Mouse (Mus musculus) ovary, postnatal 36 days (tissue): Measurements from ENCODE around the gene Ptgfrn.

ENCODE experiments used
- DNase-seq: peaks from one replicate; pipeline ENCODE4 v3.0.0; 2022; ENCODE audit warnings: low spot score, mixed read lengths

The Ptgfrn gene

DNA sequence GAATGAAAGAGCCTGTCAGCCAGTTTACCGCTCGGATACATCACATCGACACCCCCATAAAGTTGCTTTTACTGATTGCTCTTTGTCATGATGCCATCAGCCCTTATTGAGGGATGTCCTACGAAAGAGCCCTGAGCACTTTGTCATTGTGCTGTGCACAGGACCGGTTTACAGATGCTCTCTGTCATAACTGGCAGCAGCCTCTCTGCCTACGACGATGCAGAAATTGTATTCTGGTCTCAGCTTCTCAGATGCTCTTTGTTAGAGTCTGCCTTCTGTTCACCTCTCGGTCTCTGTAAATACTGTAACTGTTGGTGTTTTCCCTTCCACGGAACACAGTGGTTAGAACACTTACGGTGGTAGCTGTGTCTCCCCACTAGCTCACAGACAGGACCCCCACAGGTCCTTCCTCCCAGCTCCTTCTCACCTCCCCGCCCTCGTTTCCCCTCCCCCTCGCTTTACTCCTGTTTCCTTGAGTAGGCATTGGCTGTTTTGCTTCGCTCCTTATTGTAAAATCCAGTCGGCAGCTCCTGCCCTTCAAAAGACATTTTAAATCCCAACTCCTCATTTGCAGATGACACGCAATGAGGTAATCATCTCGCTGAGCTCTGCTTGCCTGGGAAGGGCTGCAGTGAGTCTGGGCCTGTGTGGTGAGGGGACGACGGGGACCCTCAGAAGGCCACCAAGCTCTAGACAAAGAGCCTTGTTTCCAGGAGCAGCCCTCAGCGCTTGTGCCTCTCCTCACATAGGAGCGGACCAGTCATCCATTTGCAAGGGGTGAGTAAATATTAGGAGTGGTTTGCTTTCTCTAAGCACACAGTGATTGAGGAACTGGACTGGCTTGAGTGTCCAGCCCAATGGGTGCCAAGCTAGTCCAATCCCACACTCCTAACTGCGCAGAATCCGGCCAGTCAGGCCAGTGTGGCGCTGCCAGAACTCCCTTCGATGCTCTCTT lies 6.6 kb upstream of the Ptgfrn start:
- DNase-seq, result no peak

DNA sequence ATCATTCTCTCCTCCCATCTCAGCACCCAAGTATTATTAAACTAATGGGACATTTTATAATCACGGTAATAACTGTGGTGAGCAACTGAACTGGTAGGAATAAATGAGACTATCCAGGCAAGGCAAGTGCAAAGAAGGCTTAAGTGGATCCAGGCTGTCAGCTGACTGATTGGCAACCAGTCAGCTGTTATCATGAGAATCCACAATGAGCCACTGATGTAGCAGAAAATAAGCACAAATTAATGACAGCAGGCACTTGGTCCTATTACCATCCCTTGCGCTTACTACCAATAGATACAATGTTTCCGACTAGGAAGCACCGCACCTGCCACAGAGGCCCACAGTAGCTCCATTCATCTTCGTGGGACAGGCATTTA lies 2.4 kb upstream of the Ptgfrn start:
- DNase-seq, result no peak

GRCm38 (mm10) chr3:101111848-101112517 lies 1.9 kb upstream of the Ptgfrn start:
- no peak for DNase-seq

DNA sequence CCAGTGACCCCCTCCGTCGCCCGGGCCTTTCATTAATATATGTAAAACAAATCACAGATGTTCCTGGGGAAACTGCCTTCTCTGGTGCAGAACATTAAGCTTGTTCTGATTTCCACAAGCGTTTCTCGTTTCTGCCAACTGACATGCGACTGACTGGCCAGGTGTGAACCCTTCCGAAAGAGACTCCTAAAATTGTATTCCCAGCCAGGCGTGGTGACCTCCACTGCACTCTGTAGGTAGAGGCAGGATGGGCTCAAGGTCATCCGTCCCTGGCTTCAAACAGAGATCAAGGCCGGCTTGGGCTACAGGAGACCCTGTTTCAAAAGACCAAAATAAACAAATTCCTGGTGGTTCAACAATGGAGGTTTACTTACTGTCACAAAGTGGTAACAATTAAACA lies 1.2 kb upstream of the Ptgfrn start:
- DNase-seq, result no peak

GRCm38 (mm10) chr3:101110838-101111103 lies 693 bp upstream of the Ptgfrn start:
- DNase-seq, result no peak

- peak; percentile 47 for DNase-seq
Measured at GRCm38 (mm10) chr3:101109558-101110021, 488 bp downstream of the Ptgfrn start.

- DNase-seq, result no peak
Measured at GRCm38 (mm10) chr3:101108848-101109247, 1.2 kb downstream of the Ptgfrn start.

DNA sequence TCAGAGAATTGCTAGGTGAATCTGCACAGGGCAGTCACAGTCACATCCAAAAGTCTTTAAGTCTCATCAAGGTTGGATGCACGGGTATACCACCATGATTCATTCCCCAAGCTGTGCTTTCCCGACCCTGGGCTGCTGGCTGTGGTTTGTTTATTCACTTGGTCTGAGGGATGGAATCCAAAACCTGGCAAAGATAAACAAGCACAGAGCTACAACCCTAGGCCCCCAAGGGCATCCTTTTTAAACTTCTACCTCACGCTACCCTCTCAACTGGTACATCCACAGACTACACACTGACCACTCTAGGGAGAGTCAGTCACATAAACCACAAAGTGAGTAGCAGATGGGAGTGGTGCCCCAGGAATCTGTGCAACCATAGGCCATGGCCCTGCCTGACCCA lies 1.8 kb downstream of the Ptgfrn start:
- no peak for DNase-seq

GRCm38 (mm10) chr3:101106326-101106725 lies 3.8 kb downstream of the Ptgfrn start:
- DNase-seq, result no peak

GRCm38 (mm10) chr3:101105486-101105885 lies 4.6 kb downstream of the Ptgfrn start:
- no peak for DNase-seq

DNA sequence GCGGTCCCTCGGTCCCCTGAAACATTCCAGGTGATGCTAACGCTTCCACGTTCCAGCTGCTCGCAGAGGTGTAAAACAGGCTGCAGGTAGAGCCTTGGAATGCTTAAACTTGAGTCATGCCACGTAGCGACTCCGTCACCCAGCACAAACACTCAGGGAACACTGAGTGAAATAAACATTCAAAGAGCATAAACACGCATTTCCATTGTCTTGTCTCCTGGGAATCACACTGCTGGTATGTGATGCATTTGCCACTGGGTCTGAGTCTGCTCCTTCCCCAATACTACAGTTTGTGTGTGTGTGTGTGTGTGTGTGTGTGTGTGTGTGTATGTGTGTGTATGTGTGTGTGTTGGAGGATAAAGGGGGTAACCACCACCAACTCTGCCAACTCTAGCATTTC lies 5.2 kb downstream of the Ptgfrn start:
- DNase-seq, result no peak

GRCm38 (mm10) chr3:101103770-101104169 lies 6.3 kb downstream of the Ptgfrn start:
- no peak for DNase-seq

GRCm38 (mm10) chr3:101102106-101102505 lies 8.0 kb downstream of the Ptgfrn start:
- no peak for DNase-seq

GRCm38 (mm10) chr3:101101184-101101583 lies 8.9 kb downstream of the Ptgfrn start:
- no peak for DNase-seq

DNA sequence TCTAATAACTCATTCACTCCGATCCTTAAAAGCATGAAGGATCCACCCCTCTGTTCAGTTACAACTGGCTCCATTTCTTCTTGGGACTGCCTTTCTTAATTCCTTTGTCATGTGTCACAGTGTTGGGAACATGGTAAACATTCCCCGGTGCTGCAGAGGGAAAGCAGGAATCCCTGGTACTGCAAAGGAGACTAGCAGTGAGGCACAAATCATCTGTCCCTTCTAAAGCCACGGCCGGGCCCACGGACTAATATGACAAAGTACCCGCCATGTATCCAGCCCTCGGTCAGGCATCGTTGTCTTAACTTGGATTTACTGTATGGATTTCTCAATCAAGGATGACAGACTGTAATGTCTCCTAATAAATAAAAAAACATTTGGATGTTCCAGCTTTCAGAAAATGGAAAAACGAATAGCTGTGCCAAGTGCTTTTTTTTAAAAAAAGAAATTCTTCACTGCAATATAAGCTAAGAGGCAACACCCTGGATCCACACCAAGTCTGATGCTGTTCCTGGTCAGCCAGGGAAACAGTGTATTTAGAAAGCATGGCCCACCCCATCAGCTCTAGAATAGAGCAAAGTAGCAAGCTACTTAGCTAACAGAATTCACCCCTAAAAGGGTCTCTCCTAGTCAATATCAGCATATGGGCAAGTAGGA lies 10.2 kb downstream of the Ptgfrn start:
- DNase-seq, result no peak

- no peak for DNase-seq
Measured at GRCm38 (mm10) chr3:101098073-101098472, 12.0 kb downstream of the Ptgfrn start.

DNA sequence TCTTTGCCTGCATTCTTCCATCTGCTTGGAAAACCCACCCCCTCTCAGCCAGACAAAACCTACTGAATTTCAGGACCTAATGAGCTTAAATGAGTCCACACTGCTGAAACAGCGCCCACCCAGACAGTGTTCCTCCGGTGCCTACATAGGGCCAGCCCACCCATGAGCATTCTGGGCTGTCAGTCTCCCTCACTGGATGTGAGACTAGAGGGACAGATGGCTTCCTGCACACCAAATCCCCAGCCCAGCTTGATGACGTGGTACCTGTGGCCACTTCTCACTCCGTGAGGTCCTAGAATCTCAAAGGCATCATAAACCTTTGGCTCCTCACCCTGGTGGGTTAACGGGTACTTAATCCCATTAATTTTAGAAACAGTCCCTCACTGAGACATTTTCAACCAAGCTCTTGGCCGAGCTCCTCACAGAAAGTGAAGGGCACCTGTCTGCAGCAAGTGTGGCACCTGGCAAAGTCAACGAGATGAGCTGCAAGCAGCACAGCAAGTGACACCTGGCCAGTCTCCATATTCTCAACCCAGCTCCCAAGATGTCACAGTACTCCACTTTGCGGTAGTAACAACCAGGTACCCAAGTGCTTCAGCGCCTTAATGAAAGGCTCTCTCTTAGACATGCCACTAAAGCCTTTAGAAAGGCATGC lies 12.8 kb downstream of the Ptgfrn start:
- DNase-seq, result no peak

DNA sequence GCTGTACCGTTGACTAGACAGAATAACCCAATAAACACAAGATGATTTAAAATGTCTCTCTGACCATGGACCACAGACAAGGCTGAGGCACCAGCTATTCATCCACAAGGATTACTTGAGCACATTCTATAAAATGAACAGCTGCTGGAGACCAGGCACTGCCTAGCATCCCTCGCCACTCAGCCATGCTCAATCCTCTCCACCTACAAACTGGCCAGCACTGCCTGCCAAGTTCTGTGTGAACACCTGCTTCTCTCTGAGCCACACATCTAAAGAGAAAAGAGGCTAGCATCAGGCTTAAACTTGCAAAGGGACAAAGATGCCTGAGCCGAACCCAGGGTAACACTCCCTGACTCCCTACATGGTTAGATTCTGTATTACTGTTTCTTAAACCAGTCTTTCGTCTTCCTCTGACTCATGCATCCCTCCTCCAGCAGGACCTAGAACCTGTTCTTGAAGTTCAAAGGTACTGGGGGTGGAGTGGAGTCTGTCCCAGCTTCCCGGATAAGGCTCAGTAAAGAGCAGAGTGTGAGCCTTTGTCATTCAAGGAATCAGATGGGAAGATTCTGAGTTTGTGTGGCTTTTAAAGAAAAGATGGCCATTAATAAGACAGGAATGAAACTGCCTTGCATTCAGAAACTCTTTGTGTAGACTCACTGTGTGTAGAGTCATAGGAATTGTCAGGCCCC lies 14.2 kb downstream of the Ptgfrn start:
- DNase-seq, result no peak

DNA sequence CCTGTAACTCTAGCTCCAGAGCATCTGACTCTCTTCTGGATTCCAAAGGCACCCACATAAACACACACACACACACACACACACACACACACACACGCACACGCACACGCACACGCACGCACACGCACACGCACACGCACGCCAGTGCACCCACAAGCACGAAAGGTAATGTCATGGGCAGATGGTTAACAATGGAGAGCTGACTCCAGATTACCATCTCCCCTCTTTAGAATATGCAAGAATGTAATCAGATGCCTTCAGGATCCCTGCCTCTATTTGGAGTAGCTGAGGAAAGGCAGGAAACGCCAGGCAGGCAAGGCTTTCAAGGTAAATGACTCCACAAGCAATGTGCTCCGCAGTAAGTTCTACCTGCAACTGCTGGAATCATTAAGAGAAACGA lies 17.9 kb downstream of the Ptgfrn start:
- no peak for DNase-seq

DNA sequence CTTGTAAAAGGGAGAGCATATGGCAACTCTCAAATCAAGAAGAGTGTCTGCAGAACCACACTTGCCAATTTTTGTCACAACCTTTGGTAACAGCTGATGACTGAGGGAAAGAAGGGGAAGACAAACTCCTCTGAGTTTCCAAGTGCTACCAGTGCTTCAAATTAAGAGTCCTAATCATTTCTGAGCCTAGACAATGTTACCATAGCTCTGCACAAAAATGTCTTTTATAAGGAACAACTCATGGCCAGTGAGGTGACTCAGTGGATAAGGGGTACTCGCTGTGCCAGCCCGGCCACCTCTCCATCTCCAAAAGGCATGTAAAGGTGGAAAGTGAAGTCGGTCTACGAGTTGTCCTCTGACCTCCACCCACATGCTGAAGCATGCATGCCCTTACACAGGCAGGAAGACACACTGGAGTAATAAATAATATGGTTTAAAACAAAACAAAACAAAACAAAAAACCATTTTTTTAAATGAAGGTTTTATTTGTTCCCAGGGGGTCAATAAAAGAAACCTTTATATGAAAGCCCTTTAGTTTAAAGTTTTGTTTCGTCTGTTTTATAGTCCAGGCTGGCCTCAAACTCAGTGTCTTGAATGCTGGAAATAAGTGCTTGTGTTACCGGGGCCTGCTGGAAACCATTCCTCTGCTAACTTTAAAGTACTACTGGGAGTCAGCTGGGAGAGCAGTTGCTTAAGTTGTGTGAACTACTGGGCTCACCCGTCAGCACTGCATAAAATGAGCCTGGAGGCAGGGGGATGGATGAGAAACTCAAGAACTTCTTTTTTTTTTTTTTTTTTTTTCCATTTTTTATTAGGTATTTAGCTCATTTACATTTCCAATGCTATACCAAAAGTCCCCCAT lies 23.3 kb downstream of the Ptgfrn start:
- no peak for DNase-seq

DNA sequence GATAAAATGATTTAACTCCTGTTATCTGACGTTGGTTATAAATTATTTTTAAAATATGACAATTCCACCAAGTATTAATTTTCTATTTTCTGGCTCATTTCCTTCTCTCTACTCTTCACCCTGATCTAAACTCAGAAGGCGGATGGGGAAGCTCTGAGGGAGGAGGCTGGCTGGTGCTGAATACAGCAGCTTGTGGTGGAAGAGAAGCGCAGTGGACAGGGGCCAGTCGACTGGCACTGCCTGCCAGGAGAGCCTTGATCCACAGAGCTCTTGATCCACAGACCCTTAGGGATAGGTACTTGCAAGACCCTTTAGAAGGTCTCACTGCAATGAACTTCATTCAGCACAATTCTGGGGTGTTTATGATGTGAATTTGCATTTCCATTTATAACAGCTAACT lies 29.2 kb downstream of the Ptgfrn start:
- DNase-seq, result no peak
